Mouse (Mus musculus) cerebral cortex, adult 2 months (tissue): Measurements from ENCODE around the gene Bbs9.

ENCODE experiments used
- WGBS: fragments of 180-500 bp; shearing (Covaris S2); methylation state at CpG from one replicate; pipeline ENCODE4 v1.1.7; 2018; 5-methylcytosine and 5-hydroxymethylcytosine counted together

The Bbs9 gene

GRCm38 (mm10) chr9:22532810-22533447 is 57.4 kb downstream of the Bbs9 start:
- WGBS = 48% methylated on average over 9 of the region's 9 CpGs

DNA sequence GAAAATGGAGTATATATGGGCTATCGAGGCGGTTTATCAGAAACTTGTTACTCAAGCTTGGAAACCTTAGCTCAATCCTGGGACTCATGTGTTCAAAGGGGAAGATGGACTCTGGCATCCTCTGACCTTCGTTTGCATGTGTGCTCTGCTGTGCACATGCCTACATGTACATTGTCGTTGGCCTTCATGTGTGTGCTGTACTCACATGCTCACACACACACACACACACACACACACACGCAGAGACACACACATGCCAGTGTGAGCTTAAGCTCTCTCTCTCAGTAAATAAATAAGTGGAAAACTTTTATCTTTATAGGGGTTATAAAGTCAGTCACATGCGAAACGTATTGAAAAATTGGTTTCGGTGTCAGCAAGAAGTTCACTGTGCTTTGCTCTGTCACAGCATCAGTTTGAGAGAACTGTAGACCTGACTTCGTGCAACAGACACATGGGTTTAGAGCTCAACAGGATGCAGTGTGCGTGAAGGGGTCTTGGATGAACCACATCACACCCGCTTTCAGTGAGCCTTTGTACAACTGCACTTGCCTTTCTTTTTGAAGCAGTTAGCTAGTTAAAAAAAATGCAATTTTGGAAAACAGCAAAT is 62.4 kb downstream of the Bbs9 start:
- 95% methylated on average over 11 of the region's 11 CpGs for WGBS

GRCm38 (mm10) chr9:22539546-22539945 is 64.0 kb downstream of the Bbs9 start:
- 90% methylated on average over 4 of the region's 4 CpGs for WGBS

DNA sequence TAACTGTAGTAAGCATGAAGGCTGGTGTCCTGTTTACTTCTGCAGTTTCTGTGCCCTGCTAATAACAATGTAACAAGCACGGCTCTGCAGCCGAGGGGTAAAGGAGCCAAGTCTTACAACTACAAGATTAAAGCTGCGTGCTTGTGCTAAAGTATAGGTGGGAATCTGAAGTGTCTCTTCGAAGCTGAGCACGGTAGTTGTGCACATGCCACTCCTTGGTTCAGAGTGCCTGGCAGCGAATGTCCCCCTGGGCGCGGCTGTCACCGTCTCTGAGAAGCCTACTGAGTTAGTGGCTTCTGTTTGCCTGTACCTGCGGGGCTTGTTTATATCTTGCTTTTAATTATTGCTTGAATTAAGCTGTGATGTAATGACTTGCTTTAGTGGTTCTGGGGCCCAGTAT is 65.6 kb downstream of the Bbs9 start:
- WGBS = 93% methylated on average over 10 of the region's 10 CpGs

DNA sequence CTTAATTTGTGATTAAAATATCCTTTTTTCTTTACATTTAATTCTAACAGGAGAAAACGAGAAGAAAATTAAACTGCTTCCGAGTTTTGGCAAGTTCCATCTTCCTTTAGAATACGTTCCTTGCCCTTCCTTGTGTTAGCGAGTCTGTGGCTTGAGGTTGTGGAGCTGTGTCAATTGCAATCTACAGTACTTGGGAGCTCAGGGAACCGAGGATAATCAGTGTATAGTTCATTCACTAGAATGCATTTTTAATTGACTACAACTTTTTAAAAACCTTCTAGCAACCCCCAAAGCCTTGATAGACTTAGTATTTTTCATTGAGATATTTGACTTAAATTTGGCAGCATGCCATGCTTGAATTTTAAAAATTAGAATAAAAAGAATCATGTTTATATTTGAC is 68.0 kb downstream of the Bbs9 start:
- 82% methylated on average over 5 of the region's 5 CpGs for WGBS

DNA sequence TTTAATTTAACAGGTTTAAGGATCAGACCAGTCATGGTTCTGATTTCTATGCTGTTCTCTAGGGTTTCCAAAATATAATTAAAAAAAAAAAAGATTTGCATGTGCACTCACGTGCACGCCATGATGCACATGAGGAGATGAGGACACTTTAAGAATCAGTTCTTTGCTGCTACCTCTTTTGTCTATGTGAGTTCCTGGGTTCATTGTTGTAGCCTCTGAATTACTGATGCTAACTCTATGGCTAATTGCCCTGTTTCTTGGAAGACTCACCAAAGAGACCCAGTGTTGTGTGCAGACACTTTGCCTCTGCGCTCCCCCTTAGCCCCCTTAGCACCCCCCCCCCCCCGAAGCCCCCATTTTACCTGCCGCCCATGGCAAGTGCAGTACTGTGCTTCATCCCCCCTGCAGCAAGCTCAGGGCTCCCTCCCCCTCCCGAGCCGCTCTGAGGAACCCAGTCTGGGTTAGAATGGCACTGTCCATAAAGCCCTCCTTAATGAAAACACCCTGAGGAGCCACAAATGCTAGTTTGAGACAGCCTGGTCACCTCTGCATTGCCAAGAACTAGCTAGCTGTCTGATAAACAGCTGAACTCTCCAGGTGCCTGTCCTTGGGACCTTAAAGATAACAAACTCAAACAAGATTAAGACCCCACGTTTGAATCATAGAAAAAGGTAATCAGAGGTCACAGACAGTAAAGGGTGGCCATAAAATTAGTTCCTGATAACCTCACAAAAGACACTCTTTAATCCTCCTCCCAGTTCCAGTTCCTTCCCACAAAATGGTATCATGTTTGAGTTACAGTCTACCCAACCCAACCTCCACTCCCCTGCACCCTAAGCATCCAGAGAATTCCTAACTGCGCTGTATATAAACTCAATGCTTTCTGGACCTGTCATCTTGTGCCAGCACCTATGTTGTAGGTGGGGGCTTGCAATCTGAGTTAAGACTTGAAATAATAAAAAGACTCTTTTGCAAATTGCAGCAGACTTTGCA is 69.1 kb downstream of the Bbs9 start:
- 58% methylated on average over 9 of the region's 9 CpGs for WGBS

- WGBS = 80% methylated on average over 1 of the region's 1 CpGs
Observed at GRCm38 (mm10) chr9:22551273-22551672, 75.8 kb downstream of the Bbs9 start.

- WGBS = 75% methylated on average over 5 of the region's 5 CpGs
Observed at GRCm38 (mm10) chr9:22556076-22556475, 80.6 kb downstream of the Bbs9 start.

DNA sequence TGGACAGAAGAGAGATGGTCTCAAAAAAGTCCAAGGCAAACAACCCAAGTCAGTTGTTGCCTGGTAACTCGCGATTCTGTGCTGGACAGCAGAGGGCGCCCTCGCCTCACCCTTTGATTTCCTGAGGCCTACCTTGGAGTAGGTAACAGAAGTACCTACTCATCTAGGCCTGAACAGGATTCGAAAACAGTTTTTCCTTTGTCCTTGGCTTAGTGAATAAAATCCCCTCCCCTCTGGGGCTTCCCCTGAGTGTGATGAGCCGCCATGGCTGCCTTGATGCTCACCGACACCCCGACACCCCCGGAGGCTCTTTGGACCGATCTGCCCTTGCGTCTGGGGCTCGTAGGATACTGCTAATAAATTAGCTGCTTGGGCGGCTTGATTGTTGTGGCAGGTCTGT is 82.0 kb downstream of the Bbs9 start:
- WGBS = 67% methylated on average over 13 of the region's 13 CpGs

GRCm38 (mm10) chr9:22563612-22564347 is 88.3 kb downstream of the Bbs9 start:
- WGBS = 86% methylated on average over 11 of the region's 11 CpGs

DNA sequence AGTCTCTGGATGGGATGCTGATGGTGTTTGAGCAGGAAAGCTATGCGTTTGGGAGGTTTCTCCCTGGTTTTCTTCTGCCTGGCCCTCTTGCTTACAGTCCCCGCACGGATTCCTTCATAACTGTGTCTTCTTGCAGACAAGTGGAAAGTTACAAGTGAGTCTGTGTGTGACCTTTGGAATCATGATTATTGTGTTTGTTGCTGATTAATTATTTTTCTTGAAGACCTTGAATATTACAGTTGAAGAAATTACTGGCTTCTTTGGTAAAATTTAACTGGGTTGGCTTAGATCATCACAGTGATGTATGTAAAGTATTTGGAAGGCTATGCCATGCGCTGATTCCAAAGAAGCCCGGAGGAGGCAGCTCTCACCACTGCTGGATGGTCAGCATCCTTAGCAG is 92.2 kb downstream of the Bbs9 start:
- WGBS = 97% methylated on average over 5 of the region's 5 CpGs

DNA sequence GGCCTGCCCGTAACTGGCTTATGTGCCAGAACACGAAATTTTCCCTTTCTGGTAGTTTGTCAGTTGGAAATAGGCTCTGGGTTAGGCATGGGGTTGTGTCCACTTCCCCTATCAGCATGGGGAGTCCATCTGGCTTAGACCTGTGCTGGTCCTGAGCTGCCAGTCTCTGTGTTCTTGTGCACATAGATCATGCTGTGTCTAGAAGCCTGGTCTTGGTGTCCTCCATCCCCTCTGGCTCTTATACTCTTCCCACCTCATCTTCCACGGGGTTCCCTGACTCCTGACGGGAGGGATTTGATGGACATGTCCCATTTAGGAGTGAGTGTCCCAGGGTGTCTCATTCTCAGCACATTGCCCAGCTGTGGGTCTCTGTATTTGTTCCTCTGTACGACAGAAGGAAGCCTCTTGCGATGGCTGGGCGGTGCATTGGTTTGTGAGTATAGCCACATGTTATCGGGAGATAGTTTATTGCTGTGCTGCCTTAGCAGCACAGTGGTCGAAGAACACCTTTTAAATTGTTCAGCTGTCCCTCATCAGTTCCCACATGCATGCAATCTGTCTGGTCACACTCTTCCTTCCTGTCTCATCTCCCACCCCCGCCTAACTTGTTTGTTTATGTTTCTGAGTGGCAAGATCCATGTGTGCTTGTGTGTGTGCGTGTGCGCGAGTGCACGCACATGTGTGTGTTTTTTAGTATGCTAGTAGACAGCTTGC is 101.1 kb downstream of the Bbs9 start:
- 80% methylated on average over 14 of the region's 14 CpGs for WGBS

- 91% methylated on average over 3 of the region's 3 CpGs for WGBS
Observed at GRCm38 (mm10) chr9:22578266-22578665, 102.8 kb downstream of the Bbs9 start.

GRCm38 (mm10) chr9:22584221-22584620 is 108.7 kb downstream of the Bbs9 start:
- 98% methylated on average over 3 of the region's 3 CpGs for WGBS

- WGBS = over 99% methylated on average over 5 of the region's 5 CpGs
Observed at GRCm38 (mm10) chr9:22593032-22593431, 117.5 kb downstream of the Bbs9 start.

DNA sequence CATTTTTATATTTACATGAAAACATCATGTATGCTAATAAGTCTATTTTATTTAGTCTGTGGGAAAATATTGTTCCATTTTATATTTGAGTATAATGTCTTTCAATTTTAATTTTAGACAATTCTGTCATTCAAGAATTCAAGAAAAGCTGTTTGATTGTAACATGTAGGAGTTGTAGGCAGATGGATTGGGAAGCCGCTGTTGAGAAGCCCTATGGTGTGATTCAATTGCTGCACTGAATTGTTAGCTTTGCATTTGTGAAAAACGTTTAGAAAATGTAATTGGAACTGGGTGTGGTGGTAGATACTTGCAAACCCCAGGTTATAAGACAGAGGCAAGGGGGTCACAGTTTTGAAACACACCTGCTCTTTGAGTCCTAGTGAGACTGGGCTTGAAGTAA is 121.1 kb downstream of the Bbs9 start:
- 37% methylated on average over 2 of the region's 2 CpGs for WGBS

DNA sequence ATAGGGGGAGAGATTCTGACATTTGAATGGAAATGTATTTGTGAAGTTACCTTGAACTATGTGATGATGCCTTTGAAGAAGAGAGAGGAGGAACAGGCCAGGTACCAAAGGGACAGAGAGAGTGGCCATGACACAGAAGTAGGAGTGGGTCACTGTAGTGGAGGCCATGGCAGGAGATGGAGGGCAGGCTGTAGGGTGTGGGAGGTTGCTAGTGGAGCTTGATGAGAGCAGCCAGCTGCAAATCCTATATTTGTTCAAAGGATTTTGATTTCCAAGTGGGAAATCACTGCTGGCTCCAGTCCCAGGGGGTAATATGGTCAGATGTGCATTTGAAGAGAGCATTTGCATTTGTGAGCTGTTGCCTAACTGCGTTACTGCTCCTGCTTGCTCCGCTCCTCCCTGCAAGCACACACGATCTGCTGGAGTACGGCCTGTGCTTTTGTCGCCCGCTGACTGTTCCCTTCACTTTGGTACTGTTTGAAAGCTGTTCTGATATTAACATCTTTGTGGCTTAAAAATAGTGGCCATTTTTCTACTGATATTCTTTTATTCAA is 137.8 kb downstream of the Bbs9 start:
- WGBS = 78% methylated on average over 6 of the region's 6 CpGs

DNA sequence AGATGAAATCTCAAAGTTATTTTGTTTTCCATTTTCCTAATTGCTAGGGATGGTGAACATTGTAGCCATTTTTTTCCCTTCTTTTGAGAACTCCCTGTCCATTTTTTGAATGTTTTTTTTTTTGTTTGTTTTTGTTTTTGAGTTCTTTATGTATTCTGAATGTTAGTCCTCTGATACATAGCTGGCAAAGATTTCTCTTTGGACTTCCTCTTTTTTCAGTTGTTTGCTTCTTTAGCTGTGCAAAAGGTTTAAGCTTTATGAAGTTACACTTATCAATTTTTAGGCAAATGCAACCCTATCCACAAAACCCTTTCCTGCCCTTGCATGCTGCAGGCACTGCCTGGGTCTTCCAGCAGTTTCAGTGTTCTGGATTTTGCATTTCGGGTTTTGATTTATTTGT is 143.7 kb downstream of the Bbs9 start:
- 98% methylated on average over 1 of the region's 1 CpGs for WGBS

- WGBS = 64% methylated on average over 9 of the region's 9 CpGs
Observed at GRCm38 (mm10) chr9:22624966-22625365, 149.5 kb downstream of the Bbs9 start.

DNA sequence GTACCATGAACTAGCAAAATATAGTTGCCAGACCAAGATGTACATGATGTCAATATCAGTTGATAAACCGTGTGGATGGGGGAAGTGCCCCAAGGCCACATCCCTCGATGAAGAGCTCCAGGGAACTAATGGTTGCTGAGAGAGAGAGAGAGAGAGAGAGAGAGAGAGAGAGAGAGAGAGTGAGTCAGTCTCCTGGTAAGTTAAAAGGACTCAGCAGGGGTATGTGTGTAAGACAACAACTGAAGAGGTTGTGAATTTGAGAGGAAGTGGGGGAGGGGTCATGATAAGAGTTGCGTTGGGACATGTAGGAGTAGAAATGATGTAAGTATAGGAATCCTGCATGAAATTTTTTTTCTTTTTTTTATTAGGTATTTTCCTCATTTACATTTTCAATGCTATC is 150.5 kb downstream of the Bbs9 start:
- 93% methylated on average over 3 of the region's 3 CpGs for WGBS

GRCm38 (mm10) chr9:22627912-22628311 is 152.4 kb downstream of the Bbs9 start:
- WGBS = 86% methylated on average over 3 of the region's 3 CpGs
